Mouse (Mus musculus): ENCODE data around the gene Nfix.

GRCm38 (mm10) chr8:84771941-84772378 is 28.2 kb downstream of the Nfix start:
- no peak for TF ChIP-seq CTCF (IDR thresholded peaks at IDR 0.05; ENCODE audit: insufficient read depth, low read depth, low read length)
- TF ChIP-seq POLR2A (IDR thresholded peaks at IDR 0.05; ENCODE audit: insufficient read depth, low read depth, low read length), result no peak

All from olfactory bulb, adult 2 months (tissue).